Mouse (Mus musculus) small intestine, adult 10 weeks (tissue): ENCODE measurements around the gene Qtrt2. TPM values are rescaled to one million over a fixed set of nuclear protein-coding genes. Genes with fewer than 3 reads are reported as not detected.

ENCODE experiments used
- polyA plus RNA-seq: library from polyadenylated mRNA; stranded (reverse); fragments of 350-450 nt; fragmentation: Illumina TruSeq; extraction: RNeasy Lipid Tissue Mini Kit (QIAGEN cat#74804); gene quantifications from one replicate; pipeline ENCODE4 v1.2.3, GENCODE M21; 2014; ENCODE audit warnings: low replicate concordance

Qtrt2 gene
- polyA plus RNA-seq, result 12.0 TPM

GRCm38 (mm10) chr16:43926341-43926859 lies at the start of gene Qtrt2:
TSS of gene Qtrt2 (minus strand) at chr16:43926809.

DNA sequence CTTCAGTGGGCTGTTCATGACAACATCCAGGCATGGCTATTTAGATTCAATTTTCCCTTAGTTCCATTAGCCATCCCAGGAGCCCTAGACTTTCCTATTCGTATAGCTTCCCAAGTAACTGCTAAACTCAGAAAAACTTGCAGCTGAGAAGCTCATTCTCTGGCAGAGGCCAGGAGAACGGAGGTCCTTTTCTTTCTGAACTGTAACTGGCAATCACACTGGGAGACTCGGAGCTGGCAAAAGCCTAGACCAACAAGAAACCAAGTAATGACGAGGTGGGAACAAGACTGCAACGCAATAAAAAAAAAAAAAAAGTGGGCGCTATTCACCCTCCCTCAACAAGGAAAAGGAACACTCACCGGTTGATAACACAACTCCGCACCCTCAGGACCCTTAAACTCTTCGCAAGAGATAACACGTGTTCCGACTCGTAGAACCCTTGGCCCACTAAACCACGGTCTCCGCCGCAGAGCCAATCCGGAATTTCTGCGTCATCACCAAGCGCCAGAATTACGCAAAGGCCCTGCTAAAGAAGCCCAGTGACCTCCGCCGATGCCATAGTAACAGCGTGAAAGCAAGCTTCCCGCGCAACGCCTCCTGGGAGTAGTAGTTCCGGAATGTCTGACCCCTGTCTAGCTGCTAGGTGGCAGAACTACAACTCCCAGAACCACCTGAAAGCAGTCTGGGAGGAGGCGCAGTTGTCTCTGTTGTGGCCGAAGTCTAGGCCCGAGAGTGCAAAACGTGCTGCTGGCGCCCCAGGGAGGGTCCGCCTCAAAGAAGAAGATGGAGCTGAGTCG lies 37.2 kb downstream of the Qtrt2 start, which contains the start of gene Ccdc191:
Gene Ccdc191 (plus strand): TSS at position 593 of the 797 bp plus-strand sequence.

Other genes starting within 250 kb of the Qtrt2 start
- not detected for gene Drd3, start 172.8 kb downstream of the Qtrt2 start, polyA plus RNA-seq
- gene Ccdc191, start 37.0 kb downstream of the Qtrt2 start, polyA plus RNA-seq, result 4.2 TPM
- gene Zdhhc23, start 53.0 kb upstream of the Qtrt2 start, polyA plus RNA-seq, result 10.1 TPM
- 76.3 TPM for gene Gramd1c, start 136.5 kb upstream of the Qtrt2 start, polyA plus RNA-seq
- 73.0 TPM for gene Atp6v1a, start 212.9 kb upstream of the Qtrt2 start, polyA plus RNA-seq
- 143 TPM for gene Naa50, start 213.0 kb upstream of the Qtrt2 start, polyA plus RNA-seq
- 18.2 TPM for gene Usf3, start 246.4 kb upstream of the Qtrt2 start, polyA plus RNA-seq